Mouse (Mus musculus) stomach, postnatal 0 days (tissue): ENCODE results near the gene Mrps6. TPM values are rescaled to one million over a fixed set of nuclear protein-coding genes. Genes with fewer than 3 reads are reported as not detected.

Experiments used
- ATAC-seq: fragments of 200-750 bp; cut with Nextera tagmentation; 2 replicates; pipeline ENCODE4 v1.8.0; 2017; ENCODE audit not compliant: low FRiP score, low TSS enrichment
- DNase-seq: peaks from one replicate; pipeline ENCODE4 v3.0.0-alpha.2; 2016; ENCODE audit warnings: low spot score
- H3K27ac ChIP-seq: fragments of 300-500 bp; sonication (generic); replicated peaks from 2 replicates; pipeline ENCODE4 v1.5.1; 2014; ENCODE audit warnings: mild to moderate bottlenecking, control low read depth
- H3K27me3 ChIP-seq: fragments of 300-500 bp; sonication (generic); 2 replicates; pipeline ENCODE4 v1.6.1; 2014; ENCODE audit warnings: low read length; ENCODE audit not compliant: control insufficient read depth, insufficient read depth
- H3K36me3 ChIP-seq: fragments of 300-500 bp; sonication (generic); 2 replicates; pipeline ENCODE4 v1.6.1; 2014; ENCODE audit warnings: low read length, mixed read lengths; ENCODE audit not compliant: control insufficient read depth, insufficient read depth
- H3K4me1 ChIP-seq: fragments of 300-500 bp; sonication (generic); replicated peaks from 2 replicates; pipeline ENCODE4 v1.6.1; 2014; ENCODE audit warnings: antibody characterized with exemption; ENCODE audit not compliant: control insufficient read depth, insufficient read depth
- H3K4me2 ChIP-seq: fragments of 300-500 bp; sonication (generic); replicated peaks from 2 replicates; pipeline ENCODE4 v1.6.1; 2014; ENCODE audit warnings: low read depth, mild to moderate bottlenecking, control low read depth, moderate library complexity
- H3K4me3 ChIP-seq: fragments of 300-500 bp; sonication (generic); 2 replicates; pipeline ENCODE4 v1.5.1; 2014; ENCODE audit warnings: low read depth, low read length, control low read depth
- H3K9ac ChIP-seq: fragments of 300-500 bp; sonication (generic); 2 replicates; pipeline ENCODE4 v1.6.1; 2014; ENCODE audit warnings: mild to moderate bottlenecking, low read length, control low read depth, mixed read lengths
- H3K9me3 ChIP-seq: fragments of 300-500 bp; sonication (generic); 2 replicates; pipeline ENCODE4 v1.6.1; 2016; ENCODE audit warnings: low read length; ENCODE audit not compliant: control insufficient read depth
- CTCF ChIP-seq: IDR thresholded peaks from 2 replicates; pipeline ENCODE4 v1.5.1; 2016; ENCODE audit warnings: antibody characterized with exemption, low read depth, mild to moderate bottlenecking, moderate library complexity
- EP300 ChIP-seq: optimal IDR thresholded peaks from 2 replicates; pipeline ENCODE3; 2016; ENCODE audit warnings: antibody characterized with exemption
- WGBS: fragments of 180-500 bp; shearing (Covaris S2); extraction: QIAGEN DNeasy Blood & Tissue Kit; methylation state at CpG from one replicate; pipeline ENCODE4 v1.1.7; 2014; 5-methylcytosine and 5-hydroxymethylcytosine counted together
- polyA plus RNA-seq: library from polyadenylated mRNA; unstranded; fragments of >200 nt; fragmentation: Nextera tagmentation; extraction: Ambion mirVana; gene quantifications from 2 replicates; pipeline ENCODE4 v1.2.1, GENCODE M21; 2015

The Mrps6 gene
- polyA plus RNA-seq, 1 experiment from 2014 or later = 91.6 TPM

- no peaks in the 10 kb centered on the region; the same call in 1 of the 2 replicates for H3K4me1 ChIP-seq
- no peaks in the 10 kb centered on the region for H3K9me3 ChIP-seq
- ATAC-seq = no peak
- H3K27me3 ChIP-seq = no peaks in the 10 kb centered on the region
- TF ChIP-seq EP300 (no peak), CTCF (no peak)
- H3K4me3 ChIP-seq = no peak overlapping the region
- H3K27ac ChIP-seq = no peak overlapping the region
- no peak overlapping the region for H3K9ac ChIP-seq
- no peak overlapping the region for H3K4me2 ChIP-seq
- peaks cover 2% of the 10 kb centered on the region for H3K36me3 ChIP-seq
- WGBS = 91% methylated on average over 5 of the region's 5 CpGs
- no peak for DNase-seq
Observed at GRCm38 (mm10) chr16:92107346-92107745, 49.3 kb downstream of the Mrps6 start.

DNA sequence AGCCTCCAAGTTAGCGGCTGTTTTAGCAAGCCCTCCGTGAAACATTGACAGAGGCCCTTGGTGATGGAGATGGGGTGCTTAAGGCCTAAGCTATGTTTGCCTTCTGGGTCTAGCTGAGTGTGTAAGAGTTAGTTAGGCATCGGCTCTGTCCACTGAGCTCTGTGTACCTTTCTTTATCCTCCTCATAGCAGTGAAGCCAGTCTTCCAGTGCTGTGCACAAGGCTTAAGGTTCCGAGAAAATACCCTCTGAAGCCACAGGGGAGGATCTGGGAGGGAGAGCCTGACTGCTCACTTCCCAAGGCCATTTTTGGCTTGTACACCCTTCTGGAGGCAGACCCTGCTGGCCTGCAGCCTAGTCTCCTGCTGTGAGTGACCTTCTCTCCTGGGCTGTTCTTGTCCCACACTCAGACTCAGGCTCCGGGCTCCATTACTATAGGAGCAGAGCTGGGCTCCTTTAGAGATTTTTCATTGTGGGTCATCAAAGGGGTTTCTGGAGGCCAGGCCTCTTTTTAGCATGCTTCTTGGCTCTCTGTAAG, 56.7 kb downstream of the Mrps6 start:
- H3K27ac ChIP-seq = no peak overlapping the region
- H3K9ac ChIP-seq = no peak overlapping the region
- TF ChIP-seq CTCF (peak; percentile 21; the same call in 1 of the 2 replicates), EP300 (no peak)
- ATAC-seq (no peak), DNase-seq (no peak)
- H3K9me3 ChIP-seq = no peaks in the 10 kb centered on the region
- 59% methylated on average over 5 of the region's 5 CpGs for WGBS
- H3K4me3 ChIP-seq = no peak overlapping the region
- H3K4me2 ChIP-seq = no peak overlapping the region
- H3K4me1 ChIP-seq = 0 out of 2 replicates have a peak, but pooled peaks cover 2% of the 10 kb centered on the region
- H3K27me3 ChIP-seq = no peaks in the 10 kb centered on the region
- H3K36me3 ChIP-seq = peaks cover 3% of the 10 kb centered on the region

- no peaks in the 10 kb centered on the region for H3K27me3 ChIP-seq
- H3K4me2 ChIP-seq = no peak overlapping the region; the same call in 1 of the 2 replicates
- no peak overlapping the region for H3K9ac ChIP-seq
- no peak overlapping the region for H3K4me3 ChIP-seq
- no peaks in the 10 kb centered on the region for H3K9me3 ChIP-seq
- DNase-seq (peak; percentile 34), ATAC-seq (no peak)
- no peak for TF ChIP-seq CTCF
- no peak for TF ChIP-seq EP300
- 30% methylated on average over 19 of the region's 20 CpGs for WGBS
- no peak overlapping the region for H3K27ac ChIP-seq
- 0 out of 2 replicates have a peak, but pooled peaks cover 2% of the 10 kb centered on the region for H3K4me1 ChIP-seq
- peaks cover 3% of the 10 kb centered on the region for H3K36me3 ChIP-seq
Observed at GRCm38 (mm10) chr16:92115611-92116421, 57.7 kb downstream of the Mrps6 start.

- no peaks in the 10 kb centered on the region for H3K9me3 ChIP-seq
- H3K4me3 ChIP-seq = no peak overlapping the region
- no peak overlapping the region for H3K27ac ChIP-seq
- H3K27me3 ChIP-seq = no peaks in the 10 kb centered on the region
- ATAC-seq (no peak), DNase-seq (no peak)
- 74% methylated on average over 9 of the region's 9 CpGs for WGBS
- TF ChIP-seq CTCF (no peak), EP300 (no peak)
- no peak overlapping the region for H3K9ac ChIP-seq
- H3K36me3 ChIP-seq = no peaks in the 10 kb centered on the region
- no peak overlapping the region for H3K4me2 ChIP-seq
- H3K4me1 ChIP-seq = 0 out of 2 replicates have a peak, but pooled peaks cover 2% of the 10 kb centered on the region
Observed at GRCm38 (mm10) chr16:92117337-92118209, 59.5 kb downstream of the Mrps6 start.

GRCm38 (mm10) chr16:92119013-92119515, 61.0 kb downstream of the Mrps6 start:
- TF ChIP-seq CTCF = no peak
- no peak for TF ChIP-seq EP300

More at GRCm38 (mm10) chr16:92119013-92119515, 61.0 kb downstream of the Mrps6 start:
- no peak overlapping the region for H3K27ac ChIP-seq
- no peak overlapping the region for H3K4me2 ChIP-seq
- no peaks in the 10 kb centered on the region for H3K36me3 ChIP-seq
- no peak for ATAC-seq
- no peak for DNase-seq
- no peak overlapping the region for H3K9ac ChIP-seq
- H3K4me1 ChIP-seq = 0 out of 2 replicates have a peak, but pooled peaks cover 2% of the 10 kb centered on the region
- H3K9me3 ChIP-seq = no peaks in the 10 kb centered on the region
- H3K4me3 ChIP-seq = no peak overlapping the region
- WGBS = 49% methylated on average over 13 of the region's 13 CpGs
- no peaks in the 10 kb centered on the region for H3K27me3 ChIP-seq
